Mouse (Mus musculus): ENCODE results near the gene Tmem80.

Tmem80 gene

GRCm38 (mm10) chr7:141327469-141328372, at the start of gene Tmem80, which contains the start of gene Deaf1:
TSS of gene Tmem80 (plus strand) at chr7:141327739.
TSS of gene Deaf1 (minus strand) at chr7:141327690.
- peak; percentile 99 to 100 for DNase-seq (ENCODE audit: low spot score in 2 of 2)

GRCm38 (mm10) chr7:141278766-141279590, 48.6 kb upstream of the Tmem80 start, which contains the start of gene Sct:
TSS of gene Sct (minus strand) at chr7:141279133.
- no peak for DNase-seq (ENCODE audit: low spot score in 2 of 2)

- no peak for DNase-seq (ENCODE audit: low spot score in 2 of 2)
Observed at GRCm38 (mm10) chr7:141281442-141281841, 46.1 kb upstream of the Tmem80 start.

GRCm38 (mm10) chr7:141282756-141283155, 44.8 kb upstream of the Tmem80 start:
- DNase-seq (ENCODE audit: low spot score in 2 of 2): no peak

GRCm38 (mm10) chr7:141288042-141288441, 39.5 kb upstream of the Tmem80 start:
- no peak for DNase-seq (ENCODE audit: low spot score in 2 of 2)

- DNase-seq (ENCODE audit: low spot score in 2 of 2): peak; percentile 26 to 32
Observed at GRCm38 (mm10) chr7:141291921-141292582, 35.5 kb upstream of the Tmem80 start, which contains the start of gene Drd4. TSS of gene Drd4 (plus strand) at chr7:141292006.

GRCm38 (mm10) chr7:141292583-141293388, 34.8 kb upstream of the Tmem80 start:
- DNase-seq (ENCODE audit: low spot score in 2 of 2): no peak

GRCm38 (mm10) chr7:141293852-141294471, 33.6 kb upstream of the Tmem80 start:
- DNase-seq (ENCODE audit: low spot score in 2 of 2): no peak

GRCm38 (mm10) chr7:141294479-141294878, 33.1 kb upstream of the Tmem80 start:
- no peak for DNase-seq (ENCODE audit: low spot score in 2 of 2)

GRCm38 (mm10) chr7:141297926-141298650, 29.5 kb upstream of the Tmem80 start:
- DNase-seq (ENCODE audit: low spot score in 2 of 2): no peak

GRCm38 (mm10) chr7:141299175-141299574, 28.4 kb upstream of the Tmem80 start:
- no peak for DNase-seq (ENCODE audit: low spot score in 2 of 2)

GRCm38 (mm10) chr7:141301386-141301785, 26.2 kb upstream of the Tmem80 start:
- no peak for DNase-seq (ENCODE audit: low spot score in 2 of 2)

GRCm38 (mm10) chr7:141302702-141303268, 24.8 kb upstream of the Tmem80 start:
- no peak for DNase-seq (ENCODE audit: low spot score in 2 of 2)

- DNase-seq (ENCODE audit: low spot score in 2 of 2): no peak
Observed at GRCm38 (mm10) chr7:141304537-141304936, 23.0 kb upstream of the Tmem80 start.

- DNase-seq (ENCODE audit: low spot score in 2 of 2): no peak
Observed at GRCm38 (mm10) chr7:141314416-141314815, 13.1 kb upstream of the Tmem80 start.

- no peak for DNase-seq (ENCODE audit: low spot score in 2 of 2)
Observed at GRCm38 (mm10) chr7:141315076-141315475, 12.5 kb upstream of the Tmem80 start.

- peak in 1 of 2 experiments; percentile 42 for DNase-seq (ENCODE audit: low spot score in 2 of 2)
Observed at GRCm38 (mm10) chr7:141315974-141316373, 11.6 kb upstream of the Tmem80 start.

- DNase-seq (ENCODE audit: low spot score in 2 of 2): no peak
Observed at GRCm38 (mm10) chr7:141317619-141318132, 9.9 kb upstream of the Tmem80 start.

- no peak for DNase-seq (ENCODE audit: low spot score in 2 of 2)
Observed at GRCm38 (mm10) chr7:141319446-141319845, 8.1 kb upstream of the Tmem80 start.
